Mouse (Mus musculus): ENCODE results near the gene Ulk4.
A peak's percentile ranks its signal among the peaks of the same experiment; 100 is the strongest.

Ulk4 gene

DNA sequence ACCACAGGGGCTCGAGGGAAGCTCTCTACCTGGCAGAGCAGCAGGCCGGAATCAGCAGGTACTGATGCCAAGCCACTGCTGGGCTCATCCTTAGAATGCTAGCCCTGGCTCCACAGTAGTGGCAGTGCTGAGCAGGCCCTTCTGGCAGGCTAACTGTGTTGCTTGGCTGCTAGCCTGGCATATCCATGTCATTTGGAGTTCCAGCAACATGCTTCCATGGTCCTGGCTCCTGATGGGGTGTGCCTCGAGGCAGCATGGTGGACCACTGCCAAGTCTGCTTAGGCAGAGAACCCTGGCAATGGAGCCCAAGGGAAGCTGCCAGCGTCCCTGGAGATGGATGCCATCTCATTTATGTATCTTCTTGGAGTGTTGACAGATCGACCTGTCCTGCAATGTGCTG, 169.4 kb downstream of the Ulk4 start:
- no peak for DNase-seq (ENCODE audit: low spot score in 2 of 2)

- no peak for DNase-seq (ENCODE audit: low spot score in 2 of 2)
Observed at GRCm38 (mm10) chr9:121107101-121107500, 169.9 kb downstream of the Ulk4 start.

DNA sequence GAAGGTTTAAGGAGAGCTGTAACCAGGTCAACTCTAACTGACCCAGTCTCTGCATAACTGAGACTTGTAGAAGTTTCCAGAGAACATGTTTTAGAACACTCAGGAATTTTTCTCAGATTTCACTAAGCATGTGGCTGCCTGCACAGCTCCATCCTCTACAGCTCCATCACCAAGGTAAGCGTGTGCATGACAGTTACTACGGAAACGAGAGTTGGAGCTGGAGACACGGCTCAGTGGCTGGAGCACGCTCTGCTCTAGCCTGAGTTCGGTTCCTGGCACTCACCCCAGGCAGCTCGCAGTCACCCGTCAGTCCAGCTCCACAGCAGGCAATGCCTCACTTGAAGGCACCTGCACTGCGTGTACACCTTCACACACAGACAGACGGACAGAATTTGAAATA, 175.5 kb downstream of the Ulk4 start:
- no peak for DNase-seq (ENCODE audit: low spot score in 2 of 2)

GRCm38 (mm10) chr9:121099453-121099852, 177.5 kb downstream of the Ulk4 start:
- no peak for DNase-seq (ENCODE audit: low spot score in 2 of 2)

DNA sequence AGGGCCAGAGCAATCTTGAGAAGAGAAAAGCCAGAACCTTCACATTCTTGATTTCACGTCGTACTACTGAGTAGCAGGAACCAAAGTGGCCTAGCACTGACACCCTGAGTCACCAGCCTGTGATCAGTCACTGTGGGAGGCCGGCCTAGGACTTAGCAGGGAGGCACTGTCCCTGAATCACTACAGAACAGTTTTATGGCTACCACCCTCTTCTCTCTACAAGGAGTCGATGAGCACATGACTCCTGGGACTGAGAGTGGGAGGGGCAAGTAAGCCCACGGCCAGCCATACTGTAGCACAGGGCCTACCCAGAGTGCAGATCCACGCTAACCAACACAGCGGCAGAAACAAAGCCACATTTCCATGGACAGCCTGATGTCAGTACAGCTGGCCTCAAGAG, 183.2 kb downstream of the Ulk4 start:
- DNase-seq (ENCODE audit: low spot score in 2 of 2) = no peak

- DNase-seq (ENCODE audit: low spot score in 2 of 2) = no peak
Observed at GRCm38 (mm10) chr9:121092568-121092967, 184.4 kb downstream of the Ulk4 start.

DNA sequence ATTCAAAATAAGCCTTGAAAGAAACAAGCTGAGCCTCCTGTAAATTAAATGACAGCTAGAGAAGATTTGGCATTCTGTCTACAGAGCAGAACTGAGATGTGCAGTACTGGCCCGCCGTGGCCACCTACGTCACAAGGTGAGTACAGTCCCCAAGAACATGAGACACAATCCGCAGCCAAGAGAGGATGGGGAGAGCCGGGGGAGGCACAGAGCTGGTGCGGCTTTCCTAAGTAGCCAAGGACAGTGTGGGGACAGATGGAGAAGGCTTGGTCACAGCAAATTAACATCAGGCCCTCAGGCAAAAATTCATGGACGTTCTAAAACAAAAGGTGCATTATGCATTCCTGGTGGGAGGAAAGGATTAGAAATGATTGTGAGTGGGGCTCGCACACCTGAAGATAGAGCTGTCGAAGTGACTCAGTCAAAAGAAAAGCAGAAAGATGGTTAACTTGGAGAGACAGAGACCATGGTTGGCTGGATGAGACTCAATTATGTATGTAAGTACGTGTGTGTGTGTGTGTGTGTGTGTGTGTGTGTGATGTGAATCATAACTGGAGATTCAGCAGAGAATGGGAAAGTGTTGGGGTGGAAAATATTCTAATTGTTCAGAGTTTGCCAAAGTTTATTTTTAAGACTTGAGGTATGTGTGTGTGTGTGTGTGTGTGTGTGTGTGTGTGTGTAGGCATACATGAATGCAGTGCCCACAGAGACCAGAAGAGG, 185.8 kb downstream of the Ulk4 start:
- DNase-seq (ENCODE audit: low spot score in 2 of 2) = no peak

- DNase-seq (ENCODE audit: low spot score in 2 of 2) = no peak
Observed at GRCm38 (mm10) chr9:121087661-121088060, 189.3 kb downstream of the Ulk4 start.

- DNase-seq (ENCODE audit: low spot score in 2 of 2) = no peak
Observed at GRCm38 (mm10) chr9:121084191-121084590, 192.8 kb downstream of the Ulk4 start.

GRCm38 (mm10) chr9:121080834-121081233, 196.2 kb downstream of the Ulk4 start:
- DNase-seq (ENCODE audit: low spot score in 2 of 2) = no peak

DNA sequence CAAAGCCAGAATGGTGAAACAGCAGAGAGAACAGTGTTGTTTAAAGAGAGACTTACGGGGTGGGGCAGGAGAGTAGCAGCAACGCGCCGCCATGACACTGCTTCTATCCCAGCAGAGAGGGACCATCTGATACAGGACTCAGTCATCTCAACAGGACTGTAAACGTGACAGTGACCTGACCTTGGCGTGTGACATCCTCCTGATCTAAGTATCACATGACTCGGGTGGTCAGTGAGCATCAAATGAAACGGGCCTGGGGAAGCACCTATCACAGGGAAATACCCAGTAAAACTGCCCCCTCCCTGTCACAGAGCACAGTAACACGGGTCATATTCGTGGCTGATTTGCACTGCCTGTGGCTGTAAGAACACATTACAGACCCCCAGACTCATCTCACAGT, 196.6 kb downstream of the Ulk4 start:
- no peak for DNase-seq (ENCODE audit: low spot score in 2 of 2)

GRCm38 (mm10) chr9:121079388-121080088, 197.5 kb downstream of the Ulk4 start:
- no peak for DNase-seq (ENCODE audit: low spot score in 2 of 2)

DNA sequence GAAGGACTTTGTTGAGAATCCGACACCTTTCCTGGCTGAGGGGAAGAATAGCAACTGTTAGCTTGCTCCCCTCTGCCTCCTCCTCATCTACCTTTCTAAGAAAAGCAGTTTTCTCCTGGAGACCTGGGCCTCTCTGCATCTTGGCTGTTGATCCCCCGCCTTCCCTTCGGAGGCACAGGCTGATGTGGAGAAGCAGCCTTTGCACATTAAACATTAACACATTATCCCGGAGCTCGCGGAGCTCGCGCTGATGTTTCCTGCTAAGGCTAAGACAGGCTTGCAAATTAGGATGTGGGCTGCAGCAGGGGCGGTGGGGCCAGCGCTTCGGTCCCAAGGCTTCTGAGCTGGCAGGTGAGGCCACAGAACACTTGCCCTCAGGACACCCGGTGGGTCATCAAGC, 200.7 kb downstream of the Ulk4 start:
- DNase-seq (ENCODE audit: low spot score in 2 of 2) = no peak

DNA sequence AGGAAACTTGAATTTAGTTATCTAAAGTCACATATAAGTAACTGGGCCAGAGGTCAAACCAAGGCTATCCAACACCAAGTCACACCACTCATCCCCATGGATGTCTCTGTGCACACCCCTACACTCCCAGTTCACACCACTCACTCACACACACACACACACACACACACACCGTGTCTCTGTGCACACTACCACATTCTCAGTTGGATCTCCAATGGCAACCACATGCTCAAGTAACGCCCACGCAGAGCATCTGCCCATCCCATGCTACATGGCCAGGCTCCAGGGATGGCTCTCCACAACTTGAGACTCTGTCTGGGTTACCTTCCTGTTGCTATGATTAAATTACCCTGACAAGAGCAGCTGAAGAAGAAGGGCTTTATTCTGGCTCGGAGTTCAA, 201.8 kb downstream of the Ulk4 start:
- no peak for DNase-seq (ENCODE audit: low spot score in 2 of 2)

- DNase-seq (ENCODE audit: low spot score in 2 of 2) = no peak
Observed at GRCm38 (mm10) chr9:121074726-121075125, 202.3 kb downstream of the Ulk4 start.

DNA sequence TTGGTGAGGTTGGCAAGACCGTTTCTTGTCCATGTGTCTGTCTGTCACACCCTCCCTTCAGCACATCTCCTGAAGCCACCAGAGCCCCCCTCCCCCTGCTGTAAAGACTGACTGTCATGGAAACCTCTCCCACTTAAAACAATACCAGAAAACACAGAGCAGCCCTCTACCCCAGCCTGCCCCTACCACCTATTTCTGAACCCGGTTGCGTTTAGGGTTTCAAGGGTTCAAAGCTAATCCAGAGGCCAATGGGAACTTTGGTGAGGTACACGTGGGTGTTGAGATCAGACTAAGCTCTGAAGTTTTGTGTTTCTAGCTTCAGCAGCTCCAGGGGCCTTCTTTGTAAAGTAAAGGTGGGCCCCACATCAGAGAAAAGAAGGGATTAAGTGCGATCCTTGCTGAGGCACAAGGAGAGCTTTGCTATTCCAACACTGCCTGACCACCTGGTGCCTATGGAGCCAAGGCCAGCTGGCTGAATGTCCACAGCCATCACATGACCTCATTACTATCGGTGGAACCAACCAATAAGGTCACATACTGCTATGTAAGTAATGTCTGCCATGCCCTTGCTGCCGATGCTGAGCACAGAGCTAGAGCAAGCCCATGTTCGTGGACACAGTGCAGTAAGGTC, 204.8 kb downstream of the Ulk4 start:
- DNase-seq (ENCODE audit: low spot score in 2 of 2) = no peak

- no peak for DNase-seq (ENCODE audit: low spot score in 2 of 2)
Observed at GRCm38 (mm10) chr9:121071461-121072126, 205.4 kb downstream of the Ulk4 start.

- DNase-seq (ENCODE audit: low spot score in 2 of 2) = peak in 1 of 2 experiments; percentile 19
Observed at GRCm38 (mm10) chr9:121071050-121071449, 205.9 kb downstream of the Ulk4 start.

DNA sequence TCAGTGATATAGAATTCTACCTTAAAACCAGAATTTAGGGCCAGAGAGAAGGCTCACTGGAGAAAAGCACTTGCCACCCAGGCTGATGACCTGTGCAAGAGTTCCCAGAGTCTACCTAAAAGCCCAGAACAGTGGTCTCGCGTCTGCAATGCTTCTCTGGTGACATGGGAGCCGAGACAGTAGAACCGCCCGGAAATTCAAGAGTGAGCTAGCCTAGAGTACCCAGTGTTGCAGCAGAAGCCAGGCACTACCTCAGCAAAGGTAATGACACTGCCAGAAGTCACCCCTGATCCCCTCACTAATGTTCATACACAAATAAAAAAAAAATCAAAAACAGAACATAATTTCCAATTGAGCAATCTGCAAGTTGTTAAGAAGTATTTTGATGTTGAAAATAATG, 208.9 kb downstream of the Ulk4 start:
- DNase-seq (ENCODE audit: low spot score in 2 of 2) = no peak

GRCm38 (mm10) chr9:121067043-121067442, 210.0 kb downstream of the Ulk4 start:
- DNase-seq (ENCODE audit: low spot score in 2 of 2) = no peak

DNA sequence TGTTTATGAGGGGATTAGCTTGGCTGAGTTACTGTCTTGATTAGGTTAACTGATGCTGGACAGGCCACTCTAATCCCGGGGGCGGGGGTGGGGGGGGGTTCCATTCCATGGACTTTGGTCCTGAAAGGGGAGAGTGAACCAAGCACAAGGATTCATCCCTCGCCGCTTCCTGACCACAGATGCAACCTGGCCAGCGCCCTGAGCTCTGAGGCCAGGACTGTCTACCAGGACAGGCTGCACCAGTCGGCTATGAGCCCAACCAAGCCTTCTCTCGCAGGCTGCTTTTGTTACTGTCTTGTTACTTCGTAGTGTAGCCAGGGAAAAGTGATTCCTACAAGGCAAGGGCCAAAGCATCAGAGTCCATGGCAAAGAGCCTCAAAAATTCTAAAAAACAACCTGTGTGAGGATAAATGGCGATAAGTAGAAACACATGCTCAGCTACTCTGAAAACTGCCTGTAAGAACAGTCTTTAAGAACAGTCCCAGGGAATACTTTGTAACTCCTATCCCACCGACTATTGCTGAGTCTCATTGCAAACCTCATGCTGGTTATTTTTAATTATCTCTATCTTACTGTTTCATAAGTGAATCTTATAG, 211.5 kb downstream of the Ulk4 start:
- DNase-seq (ENCODE audit: low spot score in 2 of 2) = no peak
